Mouse (Mus musculus) embryo, embryonic 10 days (tissue): Measurements from ENCODE around the gene Cd46.
A peak's percentile ranks its signal among the peaks of the same experiment; 100 is the strongest.

Source experiments
- DNase-seq: peaks from one replicate; pipeline ENCODE4 v3.0.0-alpha.2; 2015; ENCODE audit warnings: low spot score

Gene Cd46

DNA sequence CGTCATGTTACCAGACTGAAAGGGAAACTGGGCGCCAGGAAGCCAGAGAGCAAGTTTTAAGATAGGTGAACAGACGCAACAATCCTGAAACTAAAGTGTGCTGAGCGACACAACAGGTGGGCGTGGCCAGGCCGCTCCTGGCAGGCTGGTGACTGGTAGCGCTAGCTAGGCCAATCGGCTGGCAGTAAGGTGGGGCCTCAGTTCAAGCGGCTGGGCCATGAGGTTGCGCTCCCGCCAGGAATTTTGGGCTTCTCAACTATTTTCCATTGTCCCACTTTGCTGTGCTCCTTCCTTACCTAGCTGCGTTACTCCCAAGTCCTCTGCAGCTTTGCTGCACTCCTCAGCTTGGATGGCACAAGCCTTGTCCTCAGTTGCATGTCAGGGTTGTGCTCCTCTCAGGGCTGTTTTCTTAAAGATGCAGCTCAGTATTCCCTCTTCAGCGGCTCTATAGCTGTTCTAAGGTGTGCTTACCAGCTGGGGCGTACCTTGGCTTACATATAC, at the start of gene Cd46:
Cd46 (minus strand) TSS at position 30 of the 501 bp plus-strand sequence.
- DNase-seq = peak; percentile 93

DNA sequence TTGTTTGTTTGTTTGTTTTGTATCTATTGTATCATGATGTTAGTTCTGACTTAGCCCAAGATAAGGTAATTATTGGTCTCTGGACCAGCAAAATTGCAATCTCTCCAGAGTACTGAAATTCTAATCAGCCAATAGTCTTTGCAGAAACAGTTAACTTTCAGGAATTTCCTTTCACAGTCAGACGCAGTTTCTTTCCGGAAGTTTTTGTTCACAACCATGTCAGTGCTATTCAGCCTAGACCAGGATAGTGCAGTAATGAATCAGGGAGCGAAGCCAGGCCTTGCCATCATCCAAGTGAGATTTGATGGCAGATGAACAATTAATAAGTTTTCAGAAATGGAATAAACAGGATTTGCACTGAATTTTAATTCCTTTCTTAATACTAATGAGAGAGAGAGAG, 40.0 kb upstream of the Cd46 start:
- no peak for DNase-seq

DNA sequence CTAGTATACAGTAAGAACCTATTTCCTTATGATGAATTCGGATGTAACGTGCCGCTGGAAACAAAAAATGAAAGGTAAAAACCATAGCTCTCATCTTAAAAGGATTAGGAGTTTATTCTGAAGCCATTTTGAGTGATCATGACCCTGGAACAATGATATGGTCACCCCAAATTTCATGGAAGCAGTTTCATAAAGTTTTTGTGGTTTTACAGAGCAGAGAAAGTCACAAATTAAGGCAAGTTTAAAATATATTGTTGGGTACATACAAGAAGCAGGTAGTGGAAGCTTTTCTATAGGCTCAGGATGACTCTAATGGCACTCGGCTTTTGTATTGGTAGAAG, 39.6 kb upstream of the Cd46 start:
- DNase-seq = no peak

DNA sequence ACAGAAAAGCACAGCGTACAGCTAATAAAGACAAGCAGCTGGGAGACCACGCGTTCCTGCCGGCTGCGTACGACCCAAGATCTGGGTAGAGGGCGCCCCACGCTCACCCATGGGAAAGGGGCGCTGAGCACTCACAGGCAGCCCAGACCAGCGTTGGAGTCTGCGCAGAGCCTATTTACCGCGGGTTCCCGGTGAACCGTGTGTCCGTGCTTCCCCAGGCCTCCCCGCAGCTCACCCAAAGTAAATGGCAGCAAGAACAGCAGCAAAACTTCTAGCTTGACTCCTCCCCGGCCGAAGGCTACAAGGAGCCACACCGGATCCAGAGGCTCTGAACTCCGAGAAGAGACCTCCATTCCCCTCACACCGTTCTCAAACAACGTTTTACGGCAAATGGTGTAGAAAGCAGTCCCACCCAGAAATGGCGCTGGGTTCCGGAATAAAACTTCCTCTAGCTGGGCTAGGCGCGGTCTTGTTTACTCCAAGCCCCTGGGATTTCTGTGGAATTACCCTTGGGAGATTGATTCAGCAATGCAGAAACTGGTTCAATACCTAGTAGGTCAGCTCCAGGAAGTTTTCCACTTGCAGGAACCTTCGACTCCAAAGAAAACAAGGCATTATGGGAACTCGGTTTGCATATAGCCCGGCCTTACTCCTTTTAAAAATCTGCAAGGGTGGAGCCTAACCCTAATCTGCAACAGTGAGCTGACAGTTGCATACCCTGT, 39.1 kb upstream of the Cd46 start, which contains the start of gene Cr1l:
Cr1l (minus strand) TSS at position 634 of the 722 bp plus-strand sequence.
- peak; percentile 95 for DNase-seq

DNA sequence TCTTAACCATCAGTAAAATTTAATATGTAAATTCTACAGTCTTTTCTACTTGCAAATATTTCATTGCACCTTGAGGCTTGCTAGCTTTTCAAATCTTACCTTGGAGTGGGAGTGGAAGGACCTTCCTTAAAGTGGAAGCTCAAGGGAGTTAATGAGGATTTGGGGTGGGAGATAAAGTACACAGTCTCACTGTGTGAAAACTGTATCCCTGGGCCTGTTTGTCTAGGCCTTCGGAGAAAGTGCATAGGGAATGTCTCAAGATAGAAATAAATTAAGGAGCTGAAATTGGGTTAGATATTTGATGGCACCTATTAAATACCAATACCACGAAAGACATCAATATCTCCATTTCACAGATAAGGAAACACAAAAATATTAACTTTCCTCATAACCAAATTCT, 38.4 kb upstream of the Cd46 start:
- no peak for DNase-seq

DNA sequence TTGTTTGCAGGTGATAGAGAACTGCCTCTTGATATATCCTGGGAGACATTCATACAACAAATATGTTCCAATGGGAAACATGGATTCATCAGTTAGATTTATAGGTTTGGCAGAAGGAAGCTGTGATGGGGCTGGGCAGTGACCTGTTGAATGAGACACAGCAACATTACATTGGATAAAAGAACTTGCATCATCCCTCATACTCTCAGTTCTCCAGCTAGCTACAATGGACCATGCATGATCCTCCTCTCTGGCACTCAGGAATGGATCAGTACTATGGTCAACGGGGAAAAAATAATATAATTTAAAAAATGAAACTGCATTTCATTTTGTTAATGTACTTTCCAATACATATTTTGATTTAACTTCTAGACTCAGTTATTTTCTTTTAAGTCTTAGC, 37.8 kb upstream of the Cd46 start:
- no peak for DNase-seq

DNA sequence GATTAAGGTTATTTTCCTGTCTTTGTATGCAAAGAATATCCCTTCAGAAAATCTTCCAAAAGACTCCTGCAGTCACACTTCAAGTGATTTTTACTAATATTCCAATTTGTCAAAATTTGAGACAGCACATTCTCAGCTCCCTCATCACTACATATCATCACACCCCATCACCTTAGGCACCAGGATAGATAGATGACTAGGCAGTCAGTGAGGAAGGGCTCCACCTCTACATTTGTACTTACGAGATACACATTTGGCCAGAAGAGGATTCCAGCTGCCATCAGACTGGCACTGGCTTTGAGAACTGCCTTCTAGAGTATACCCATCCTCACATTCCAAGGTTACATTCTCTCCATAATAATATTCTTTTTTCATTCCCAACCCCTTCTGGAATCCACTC, 22.4 kb upstream of the Cd46 start:
- DNase-seq = no peak

DNA sequence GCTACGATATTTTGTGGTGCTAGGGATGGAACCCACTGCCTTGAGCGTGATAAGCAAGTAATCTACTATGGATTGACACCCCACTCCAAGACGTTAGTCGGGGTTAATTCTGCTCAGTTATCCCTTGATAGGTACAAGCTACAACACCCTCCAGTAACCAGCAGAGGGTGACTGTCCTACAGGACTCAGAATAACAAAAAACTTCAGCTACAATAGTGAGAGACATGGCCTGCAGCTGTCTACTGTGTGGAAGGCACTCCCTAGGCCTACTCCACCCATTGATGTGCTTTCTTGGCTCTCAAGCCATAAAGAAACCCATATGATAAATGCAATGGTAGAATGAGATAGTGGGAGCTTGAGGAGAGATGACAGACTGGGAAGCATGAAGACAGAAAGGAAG, 21.6 kb upstream of the Cd46 start:
- DNase-seq = no peak

DNA sequence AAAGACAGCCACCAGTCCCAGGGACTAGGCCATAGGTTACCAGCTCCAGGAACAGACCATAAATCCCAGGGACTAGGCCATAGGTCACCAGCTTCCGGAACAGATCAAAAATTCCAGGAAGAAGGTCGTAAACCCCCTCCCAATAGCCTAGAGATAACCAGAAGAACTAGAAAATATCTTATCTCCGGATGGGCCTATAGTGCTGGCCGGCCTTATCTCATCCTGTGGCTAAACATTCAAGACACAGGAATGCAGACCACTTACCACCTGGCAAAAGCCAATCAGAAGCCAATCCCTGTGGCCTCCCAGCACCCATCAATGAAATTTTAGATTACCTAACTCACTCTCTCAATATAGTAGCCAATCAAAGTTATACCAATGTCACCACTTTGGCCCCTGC, 8.6 kb upstream of the Cd46 start:
- DNase-seq = no peak

DNA sequence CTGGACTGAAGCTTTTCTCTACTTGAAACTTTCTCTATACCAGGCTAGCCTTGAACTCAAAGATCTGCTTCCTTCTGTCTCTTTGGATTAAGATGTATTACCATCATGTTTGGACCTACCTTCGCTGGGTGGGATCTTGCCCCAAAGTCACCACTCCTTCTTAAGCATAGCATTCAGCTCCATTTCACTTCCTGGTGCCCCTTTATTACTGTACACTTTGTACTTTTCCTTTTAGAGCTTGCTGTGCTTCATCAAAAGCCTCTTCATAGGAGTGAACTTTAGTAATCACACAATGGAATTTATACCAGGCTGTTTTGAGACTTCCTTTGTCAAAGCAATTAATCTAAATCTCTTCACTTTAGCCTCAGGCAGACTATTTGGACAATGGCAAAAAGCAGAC, 6.0 kb upstream of the Cd46 start:
- DNase-seq = no peak

DNA sequence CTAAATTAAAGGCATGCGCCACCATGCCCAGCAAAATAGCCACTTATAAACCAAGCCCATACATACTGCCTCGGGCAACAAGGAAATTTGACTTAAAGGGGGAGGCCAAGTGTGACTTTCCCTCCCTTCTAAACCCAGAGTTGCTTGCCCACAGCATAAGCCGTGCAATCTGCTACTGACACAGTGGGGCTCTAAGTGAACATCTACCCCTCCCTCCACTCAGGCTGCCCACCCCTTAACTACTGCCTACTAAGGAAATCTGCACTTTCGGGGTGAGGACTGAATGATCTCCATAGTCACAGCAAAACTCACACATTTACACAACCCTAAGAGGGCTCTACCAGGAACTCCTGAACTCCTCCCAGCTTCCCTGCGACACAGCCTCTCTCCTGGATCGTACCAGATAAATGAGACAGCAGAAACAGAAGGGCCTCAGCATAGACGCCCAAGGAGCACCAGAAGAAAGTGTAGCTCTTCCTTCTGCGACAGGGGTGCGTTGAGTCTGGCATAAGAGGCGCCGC, 290 bp downstream of the Cd46 start:
- no peak for DNase-seq

DNA sequence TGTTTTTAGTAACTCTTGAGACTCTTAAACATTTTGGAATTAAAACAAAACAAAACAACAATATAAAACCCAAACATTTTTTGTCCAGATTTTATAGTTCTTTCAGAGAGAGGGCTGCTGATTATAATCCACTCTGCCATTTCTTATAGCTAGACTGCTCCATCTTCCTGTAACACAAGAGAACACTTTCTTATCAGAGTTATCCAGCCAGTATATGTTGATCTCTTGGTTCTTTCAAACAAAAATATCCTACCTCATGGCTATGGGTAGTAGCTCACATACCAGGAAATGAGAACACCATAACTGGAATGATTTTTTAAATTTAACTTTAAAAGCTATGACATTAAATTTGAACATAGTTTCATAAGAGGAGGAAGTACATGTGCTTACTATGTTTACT, 9.9 kb downstream of the Cd46 start:
- no peak for DNase-seq

DNA sequence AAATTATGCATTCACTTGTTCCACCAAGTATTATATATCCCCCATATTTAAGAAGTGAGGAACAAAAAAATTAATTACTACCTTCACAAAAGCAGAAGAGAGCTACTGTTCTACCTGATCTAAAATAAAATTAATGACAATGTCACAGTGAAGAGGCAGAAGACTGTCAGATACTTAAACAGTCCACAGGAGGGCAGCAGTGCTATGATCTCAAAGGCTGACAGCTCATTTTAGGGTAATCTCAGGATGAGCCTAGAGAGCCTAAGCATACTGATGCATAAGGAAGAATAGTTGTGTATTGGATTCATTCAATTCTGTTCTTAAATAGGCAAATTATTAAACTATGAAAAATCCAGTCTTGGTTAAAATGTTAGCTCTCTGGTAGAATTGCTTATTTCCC, 51.6 kb downstream of the Cd46 start:
- peak; percentile 76 for DNase-seq

DNA sequence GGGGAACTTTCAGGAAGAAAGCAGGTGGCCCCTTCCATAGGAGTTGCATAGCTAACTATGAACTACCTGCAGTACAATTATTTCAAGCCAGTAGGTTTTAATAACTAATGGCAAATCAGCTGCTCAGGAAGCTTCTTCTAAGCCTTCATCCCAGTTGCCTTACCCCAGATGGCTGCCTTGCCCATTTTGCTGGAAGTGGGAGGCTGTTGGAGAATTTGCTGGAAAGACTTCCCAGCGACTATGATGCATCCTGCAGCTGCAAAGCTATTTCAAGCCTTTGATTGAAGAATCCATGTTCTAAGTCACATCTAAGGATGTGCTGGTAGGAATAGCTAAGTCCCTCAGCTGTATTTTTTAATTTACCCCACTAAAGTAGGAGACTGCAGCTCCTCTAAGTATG, 53.7 kb downstream of the Cd46 start:
- no peak for DNase-seq

DNA sequence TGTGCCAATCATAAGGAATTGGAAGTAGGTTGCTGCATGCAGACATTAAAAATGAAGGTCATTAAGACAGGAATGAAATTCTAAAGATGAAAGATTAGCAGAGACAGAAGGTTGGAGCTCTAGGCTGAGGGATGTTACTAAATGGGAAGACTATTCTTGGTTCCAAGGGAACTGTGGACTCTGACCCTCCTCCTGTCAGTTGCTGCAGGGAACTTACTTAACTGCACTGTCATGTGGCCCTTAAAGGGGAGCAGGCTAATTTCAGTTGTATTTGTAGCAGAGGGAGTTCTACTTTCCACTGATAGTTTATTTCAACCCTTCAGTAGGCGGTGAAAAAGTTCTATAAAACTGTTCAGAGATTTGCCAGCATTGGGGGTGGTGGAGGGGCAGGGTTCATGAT, 54.1 kb downstream of the Cd46 start:
- no peak for DNase-seq

DNA sequence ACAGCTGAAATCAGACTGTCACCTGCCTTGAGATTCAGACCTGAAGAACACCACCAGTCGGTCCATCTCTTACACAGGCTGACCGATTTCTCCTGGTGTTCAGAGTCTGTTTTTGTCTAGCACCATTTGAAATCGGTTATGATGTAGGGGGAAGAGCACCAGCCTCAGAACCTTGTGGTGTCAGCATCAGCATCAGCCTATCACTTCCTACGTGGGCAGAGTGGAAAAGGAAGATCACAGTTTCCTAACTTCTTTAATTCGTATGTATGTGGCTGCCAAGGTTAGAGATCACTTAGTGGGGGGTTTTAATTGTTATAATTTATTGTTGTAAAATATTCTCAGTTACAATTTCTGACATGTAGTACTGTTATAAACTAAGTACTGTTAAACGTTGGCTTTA, 54.6 kb downstream of the Cd46 start:
- DNase-seq = no peak

DNA sequence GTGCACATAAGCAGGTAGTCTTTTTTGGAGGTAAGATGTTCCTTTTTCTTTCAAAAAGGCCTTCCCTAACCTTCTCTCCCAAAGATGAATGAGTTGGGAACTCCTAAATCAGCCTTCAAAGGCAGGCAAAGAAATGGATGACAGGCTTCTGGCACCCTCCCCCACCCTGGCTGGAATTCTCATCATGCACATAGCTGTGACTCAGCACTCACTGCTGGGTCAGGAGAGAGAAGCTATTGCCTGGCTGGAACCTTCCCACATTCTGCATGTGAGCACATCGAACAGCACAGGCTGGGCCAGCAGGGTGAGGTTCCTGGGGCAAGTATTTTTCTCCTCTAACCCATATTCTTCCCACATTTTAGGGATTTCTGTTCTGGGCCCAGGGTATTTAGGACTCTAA, 58.1 kb downstream of the Cd46 start:
- DNase-seq = no peak

DNA sequence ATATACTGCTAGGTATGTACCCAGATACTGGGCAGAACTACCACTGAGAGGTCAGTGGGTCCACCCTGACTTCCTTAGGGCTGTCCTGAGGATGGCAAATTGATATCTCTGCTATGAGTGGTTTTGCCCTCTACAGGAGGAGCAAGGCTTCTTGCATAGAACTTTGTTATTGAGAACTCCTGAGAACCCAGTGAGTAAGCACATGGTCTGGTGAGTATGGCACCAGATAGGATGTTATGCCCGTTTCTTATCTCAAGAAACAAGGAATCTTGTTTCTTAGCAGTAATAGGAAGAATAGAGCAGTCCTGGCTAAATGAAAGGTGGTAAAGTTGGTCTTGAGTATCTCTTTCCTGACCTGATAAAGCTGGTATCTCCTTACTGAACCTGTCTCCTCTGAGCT, 59.3 kb downstream of the Cd46 start:
- no peak for DNase-seq

DNA sequence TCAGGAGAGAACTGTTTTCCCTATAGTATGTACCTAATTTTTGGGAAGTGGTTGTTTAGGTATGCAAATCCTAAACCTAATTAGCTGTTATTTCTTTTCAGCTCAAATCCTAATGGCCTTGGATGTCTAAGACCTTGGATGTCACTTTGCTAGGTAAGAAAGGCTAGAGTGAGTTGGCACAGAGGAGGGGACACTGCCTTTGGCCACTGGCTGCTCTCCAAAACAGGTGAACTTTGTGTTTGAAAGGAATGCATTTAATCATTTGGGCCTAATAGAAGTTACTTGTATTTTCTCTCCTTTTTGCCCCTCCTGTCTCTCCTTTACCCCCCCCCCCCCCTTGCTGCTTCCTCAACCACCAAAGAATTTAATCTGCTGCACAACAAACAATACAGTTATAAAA, 60.3 kb downstream of the Cd46 start:
- no peak for DNase-seq

DNA sequence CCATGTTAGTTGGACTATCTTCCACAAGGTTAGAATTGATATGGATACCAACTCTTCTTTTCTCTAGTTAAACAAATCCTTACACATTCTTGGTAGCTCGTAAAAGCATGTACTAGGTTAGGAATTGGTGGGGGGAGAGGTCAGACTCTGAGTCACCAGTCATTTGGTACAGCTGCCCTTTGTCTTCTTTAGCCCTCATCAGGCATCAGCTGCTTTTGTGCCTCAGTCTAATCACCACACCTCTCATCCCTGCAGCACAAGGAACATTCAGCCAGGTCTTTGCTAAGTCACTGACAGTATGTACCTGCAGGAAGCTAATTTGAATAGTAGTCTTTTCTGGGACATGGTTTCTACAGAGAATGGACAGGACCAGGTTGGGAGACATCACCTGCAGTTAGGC, 64.5 kb downstream of the Cd46 start:
- no peak for DNase-seq

DNA sequence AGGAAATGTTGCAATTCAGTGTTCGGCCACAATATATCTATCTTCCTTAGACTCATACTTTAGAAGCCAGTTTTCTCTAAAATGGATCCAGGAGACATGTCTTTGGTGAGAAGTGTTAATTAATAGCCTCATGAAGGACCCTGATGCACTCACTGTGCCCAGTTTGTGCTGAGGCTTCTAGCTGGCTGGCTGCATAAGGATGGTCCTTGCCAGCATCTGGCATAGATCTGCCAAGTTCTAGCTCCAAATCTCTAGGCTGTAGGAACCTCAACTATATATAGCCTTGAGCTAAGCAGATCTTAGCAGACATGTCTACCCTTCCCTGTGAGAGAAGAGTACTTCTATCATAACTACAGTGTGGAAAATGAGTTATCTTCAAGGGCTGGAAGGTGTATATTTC, 68.2 kb downstream of the Cd46 start:
- DNase-seq = no peak

DNA sequence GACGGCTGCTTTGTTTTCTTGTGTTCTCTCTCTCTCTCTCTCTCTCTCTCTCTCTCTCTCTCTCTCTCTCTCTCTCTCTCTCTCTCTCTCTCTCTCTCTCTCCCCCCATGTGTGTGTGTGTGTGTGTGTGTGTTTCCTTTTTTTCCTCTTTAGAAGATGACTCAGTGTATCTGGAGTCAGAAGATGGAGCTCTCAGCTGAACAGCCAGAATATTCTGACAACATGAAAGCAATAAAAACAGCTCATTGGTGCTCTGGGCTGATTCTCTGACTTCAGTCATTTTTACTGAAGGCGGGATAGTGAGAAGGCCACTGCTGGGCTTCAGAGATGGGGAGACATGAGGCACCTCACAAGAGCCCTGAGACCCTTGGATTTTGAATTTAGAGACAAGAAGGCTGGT, 70.2 kb downstream of the Cd46 start:
- DNase-seq = no peak

DNA sequence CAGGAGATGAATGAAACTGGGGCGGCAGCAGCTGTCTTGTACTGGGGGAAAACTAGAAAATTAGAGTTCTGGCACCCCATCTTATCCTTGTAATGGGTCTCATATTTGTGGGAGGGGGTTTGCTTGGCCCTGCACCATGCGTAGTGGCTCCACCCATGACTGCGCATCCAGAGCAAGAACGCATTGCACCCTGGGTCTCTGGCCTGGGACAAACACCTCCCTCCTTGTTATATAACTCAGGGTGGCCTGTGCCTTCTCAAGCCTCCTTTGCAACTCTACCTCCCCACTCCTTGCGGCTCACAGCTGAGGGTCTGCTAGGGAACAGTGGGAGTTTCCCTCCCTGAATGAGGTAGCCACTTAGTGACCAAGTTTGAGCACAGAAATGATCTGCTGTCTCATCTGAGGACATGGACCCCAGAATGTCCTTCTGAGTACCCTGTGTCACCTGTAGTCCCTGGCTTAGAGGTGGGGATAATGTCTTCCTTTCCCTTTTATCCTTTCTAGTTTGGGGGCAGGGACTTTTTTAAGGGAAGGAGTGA, 72.9 kb downstream of the Cd46 start:
- DNase-seq = no peak
